Mouse (Mus musculus) limb, embryonic 14.5 days (tissue): Measurements from ENCODE around the gene Tspo. TPM values are rescaled to one million over a fixed set of nuclear protein-coding genes. Genes with fewer than 3 reads are reported as not detected.

Source experiments
- ATAC-seq: fragments of 200-750 bp; cut with Nextera tagmentation; 2 replicates; pipeline ENCODE4 v1.8.0; 2017; ENCODE audit warnings: low read depth, moderate number of reproducible peaks, moderate TSS enrichment; ENCODE audit not compliant: low FRiP score
- DNase-seq: peaks from one replicate; pipeline ENCODE4 v3.0.0-alpha.2; 2015; ENCODE audit warnings: low spot score
- H3K27ac ChIP-seq: fragments of 300-500 bp; sonication (generic); replicated peaks from 2 replicates; pipeline ENCODE4 v1.5.1; 2014; ENCODE audit warnings: low read depth, mild to moderate bottlenecking, low read length, moderate library complexity, mixed read lengths
- H3K27me3 ChIP-seq: fragments of 300-500 bp; sonication (generic); 2 replicates; pipeline ENCODE4 v1.6.1; 2014; ENCODE audit warnings: low read length, mixed read lengths; ENCODE audit not compliant: control insufficient read depth, insufficient read depth
- H3K36me3 ChIP-seq: fragments of 300-500 bp; sonication (generic); 2 replicates; pipeline ENCODE4 v1.6.1; 2014; ENCODE audit warnings: mild to moderate bottlenecking, low read length, moderate library complexity, mixed read lengths; ENCODE audit not compliant: control insufficient read depth, insufficient read depth
- H3K4me1 ChIP-seq: fragments of 300-500 bp; sonication (generic); 2 replicates; pipeline ENCODE4 v1.6.1; 2014; ENCODE audit warnings: antibody characterized with exemption, low read length, mixed read lengths; ENCODE audit not compliant: control insufficient read depth, insufficient read depth
- H3K4me2 ChIP-seq: fragments of 300-500 bp; sonication (generic); replicated peaks from 2 replicates; pipeline ENCODE4 v1.6.1; 2014; ENCODE audit warnings: low read depth, mild to moderate bottlenecking, low read length, moderate library complexity; ENCODE audit not compliant: severe bottlenecking
- H3K4me3 ChIP-seq: fragments of 300-500 bp; sonication (generic); replicated peaks from 2 replicates; pipeline ENCODE4 v1.5.1; 2014; ENCODE audit warnings: low read length
- H3K9ac ChIP-seq: fragments of 300-500 bp; sonication (generic); 2 replicates; pipeline ENCODE4 v1.6.1; 2014; ENCODE audit warnings: mild to moderate bottlenecking, low read depth, low read length, moderate library complexity; ENCODE audit not compliant: severe bottlenecking
- H3K9me3 ChIP-seq: fragments of 300-500 bp; sonication (generic); 2 replicates; pipeline ENCODE4 v1.6.1; 2016; ENCODE audit warnings: low read length; ENCODE audit not compliant: control insufficient read depth
- POLR2A ChIP-seq: fragments of 200-500 bp; IDR thresholded peaks from 2 replicates; pipeline ENCODE4 v1.8.0; 2012; ENCODE audit warnings: inconsistent platforms, mild to moderate bottlenecking, moderate library complexity, borderline replicate concordance; ENCODE audit not compliant: insufficient read depth, insufficient read length; ENCODE audit errors: extremely low read depth
- WGBS: fragments of 180-500 bp; shearing (Covaris S2); extraction: QIAGEN DNeasy Blood & Tissue Kit; methylation state at CpG from one replicate; pipeline ENCODE4 v1.1.7; 2014; 5-methylcytosine and 5-hydroxymethylcytosine counted together
- polyA plus RNA-seq, 2 experiments: library from polyadenylated mRNA; depleted of rRNA in 1 of 2; stranded (reverse) in 1 of 2; unstranded in 1 of 2; fragments of >200 nt; fragmentation: Nextera tagmentation in 1 of 2; extraction: Ambion mirVana in 1 of 2; gene quantifications; 2 replicates each; pipeline versions ENCODE4 v1.2.1 to v1.2.3; 2012 to 2014

The Tspo gene
- polyA plus RNA-seq, 2 experiments = 29.4 to 57.7 TPM

DNA sequence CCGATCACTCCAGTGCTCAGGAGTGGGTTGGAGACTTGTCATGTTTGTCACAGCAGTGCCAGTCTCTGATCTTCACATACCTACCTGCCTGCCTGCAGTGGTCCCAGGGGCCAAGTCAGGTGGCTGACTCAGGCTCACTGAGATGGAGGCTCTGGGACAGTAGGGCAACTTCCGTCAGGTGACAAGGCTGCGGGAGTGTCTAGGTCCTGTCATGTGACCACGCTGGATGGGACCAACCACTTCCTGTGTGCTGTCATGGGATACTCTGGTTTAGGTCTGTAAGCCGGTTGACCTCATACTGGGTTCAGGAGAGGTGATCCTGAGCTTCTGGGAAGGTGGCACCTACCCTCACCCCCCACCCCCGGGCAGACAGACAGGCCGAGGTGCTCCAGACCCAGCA, 17.4 kb upstream of the Tspo start:
- WGBS = 95% methylated on average over 7 of the region's 7 CpGs
- no peak for ATAC-seq

DNA sequence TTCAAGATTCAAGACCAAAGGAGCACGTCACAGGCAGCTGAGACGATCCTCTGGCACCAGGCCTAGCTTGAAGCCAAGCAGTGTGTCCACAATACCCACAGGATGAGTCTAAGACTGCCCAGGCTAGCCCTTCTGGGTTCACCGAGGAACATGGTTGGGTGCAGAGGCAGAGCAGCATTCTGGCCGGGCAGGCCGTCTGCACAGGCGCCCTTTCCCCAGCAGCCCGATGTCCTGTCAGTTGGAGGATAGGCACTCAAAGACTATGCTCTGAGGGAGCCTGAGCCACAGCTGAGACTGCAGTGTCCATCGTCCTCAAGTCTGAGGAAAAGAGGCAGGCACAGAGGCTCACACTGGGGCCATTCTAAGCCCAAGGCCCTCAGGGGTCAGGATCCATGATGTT, 16.2 kb upstream of the Tspo start:
- H3K36me3 ChIP-seq = peaks cover 66% of the 10 kb centered on the region

More for the DNA sequence above, 17.4 kb upstream of the Tspo start:
- no peak overlapping the region for H3K27ac ChIP-seq
- peaks cover 56% of the 10 kb centered on the region for H3K36me3 ChIP-seq
- H3K9me3 ChIP-seq = no peaks in the 10 kb centered on the region
- no peaks in the 10 kb centered on the region for H3K27me3 ChIP-seq
- H3K4me1 ChIP-seq = no peaks in the 10 kb centered on the region
- H3K9ac ChIP-seq = no peak overlapping the region
- no peak overlapping the region for H3K4me3 ChIP-seq
- TF ChIP-seq POLR2A = no peak
- H3K4me2 ChIP-seq = no peak overlapping the region
- DNase-seq = no peak

DNA sequence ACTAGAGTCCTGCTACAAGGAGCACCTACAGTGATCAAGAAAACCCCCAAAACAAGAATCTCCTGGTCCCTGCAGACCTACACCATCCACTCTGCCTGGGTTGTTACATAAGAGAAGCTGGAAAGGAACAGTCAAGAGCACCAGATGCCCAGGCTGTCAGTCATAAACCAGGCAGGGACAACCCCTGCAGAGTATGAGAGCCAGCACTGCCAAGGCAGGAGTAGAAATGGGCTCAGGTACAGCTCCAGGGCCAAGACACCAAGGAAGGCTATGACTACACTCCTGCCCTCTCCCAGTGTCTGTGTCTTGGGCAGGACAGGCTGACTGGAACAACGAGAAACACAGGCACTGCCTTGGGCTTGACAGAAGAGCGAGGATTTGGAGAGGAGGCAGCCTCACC, 13.3 kb upstream of the Tspo start:
- H3K27ac ChIP-seq = no peak overlapping the region
- WGBS = 68% methylated on average over 2 of the region's 2 CpGs
- no peak for TF ChIP-seq POLR2A

More for the DNA sequence above, 16.2 kb upstream of the Tspo start:
- H3K9me3 ChIP-seq = no peaks in the 10 kb centered on the region
- no peak for ATAC-seq
- DNase-seq = no peak
- no peak overlapping the region for H3K9ac ChIP-seq
- no peak overlapping the region for H3K27ac ChIP-seq
- 89% methylated on average over 8 of the region's 8 CpGs for WGBS
- H3K27me3 ChIP-seq = no peaks in the 10 kb centered on the region
- no peaks in the 10 kb centered on the region for H3K4me1 ChIP-seq
- H3K4me3 ChIP-seq = no peak overlapping the region
- no peak for TF ChIP-seq POLR2A
- no peak overlapping the region for H3K4me2 ChIP-seq

DNA sequence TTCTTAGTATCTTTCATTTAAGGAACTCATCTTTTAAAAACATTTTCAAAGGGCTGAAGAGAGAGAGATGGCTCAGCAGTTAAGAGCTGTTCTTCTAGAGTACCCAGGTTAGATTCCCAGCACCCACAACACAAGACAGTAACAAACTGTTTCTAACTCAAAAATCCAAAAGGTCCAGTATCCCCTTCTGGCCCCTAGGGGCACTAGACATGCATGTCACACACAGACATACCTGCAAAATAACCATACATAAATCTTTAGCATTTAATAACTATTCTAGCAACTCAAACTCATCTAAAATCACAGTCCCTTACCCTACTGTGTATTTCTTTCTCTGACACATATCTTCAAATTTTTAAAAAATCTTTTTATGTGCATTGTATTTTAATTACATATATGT, 9.6 kb upstream of the Tspo start:
- no peak for DNase-seq
- Histone ChIP-seq H3K27ac (no peak overlapping the region), H3K4me3 (no peak overlapping the region), H3K36me3 (peaks cover 34% of the 10 kb centered on the region), H3K4me1 (peaks cover 4% of the 10 kb centered on the region; the same call in 1 of the 2 replicates), H3K27me3 (no peaks in the 10 kb centered on the region), H3K9ac (no peak overlapping the region), H3K9me3 (no peaks in the 10 kb centered on the region), H3K4me2 (no peak overlapping the region)
- TF ChIP-seq POLR2A = no peak
- ATAC-seq = no peak

More for the DNA sequence above, 13.3 kb upstream of the Tspo start:
- ATAC-seq (no peak), DNase-seq (no peak)
- no peaks in the 10 kb centered on the region for H3K27me3 ChIP-seq
- H3K4me1 ChIP-seq = peaks cover 4% of the 10 kb centered on the region; the same call in 1 of the 2 replicates
- H3K9ac ChIP-seq = no peak overlapping the region
- H3K4me2 ChIP-seq = no peak overlapping the region
- H3K9me3 ChIP-seq = no peaks in the 10 kb centered on the region
- H3K4me3 ChIP-seq = no peak overlapping the region
- H3K36me3 ChIP-seq = peaks cover 69% of the 10 kb centered on the region

DNA sequence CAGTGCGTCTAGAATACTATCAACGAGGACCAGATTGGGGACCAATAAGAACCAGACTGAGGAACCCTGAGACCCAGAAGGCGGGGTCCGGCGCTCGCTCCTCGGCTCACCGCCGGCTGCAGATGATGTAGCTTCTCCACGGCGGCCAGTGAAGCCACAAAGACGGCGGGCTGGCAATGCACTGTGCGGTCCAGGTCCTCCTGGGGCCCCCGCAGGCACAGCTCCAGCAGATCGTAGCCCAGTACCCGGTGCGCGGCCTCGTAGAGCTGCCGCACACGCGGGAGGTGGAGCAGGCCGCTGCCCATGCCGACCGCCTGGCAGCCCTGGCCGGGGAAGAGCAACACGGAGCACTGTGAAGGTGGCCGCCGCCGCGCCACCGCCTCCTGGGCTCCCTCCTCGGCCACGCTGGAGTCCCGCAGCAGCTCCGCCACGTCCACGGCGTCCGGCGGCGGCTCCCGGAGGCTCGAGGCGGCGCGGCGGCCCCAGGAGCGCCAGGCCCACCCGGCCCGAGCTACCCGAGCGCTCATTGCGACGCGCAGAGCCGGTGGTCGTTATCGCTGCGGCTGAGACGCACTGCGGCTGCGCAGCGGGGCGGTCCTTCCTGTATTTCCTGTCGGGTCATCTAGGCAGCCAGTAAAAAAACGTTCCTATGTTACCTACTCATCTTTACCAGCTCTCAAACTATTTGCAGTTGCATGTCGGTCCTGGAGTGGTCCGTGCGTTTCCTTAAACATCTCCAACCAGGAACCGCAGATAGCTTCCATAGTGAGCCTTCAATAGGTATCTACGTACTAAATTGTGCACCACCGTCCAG, 8.0 kb upstream of the Tspo start:
- DNase-seq (peak; percentile 93), ATAC-seq (peak; percentile 92)
- peak overlapping the region; percentile 94 for H3K9ac ChIP-seq
- under 1% methylated on average over 67 of the region's 74 CpGs for WGBS
- H3K36me3 ChIP-seq = peaks cover 19% of the 10 kb centered on the region
- H3K4me3 ChIP-seq = peak overlapping the region; percentile 88
- peak overlapping the region; percentile 71 for H3K4me2 ChIP-seq
- H3K9me3 ChIP-seq = no peaks in the 10 kb centered on the region
- H3K4me1 ChIP-seq = peaks cover 4% of the 10 kb centered on the region; the same call in 1 of the 2 replicates
- peak; percentile 57; the same call in 1 of the 2 replicates for TF ChIP-seq POLR2A
- peak overlapping the region; percentile 92 for H3K27ac ChIP-seq
- no peaks in the 10 kb centered on the region for H3K27me3 ChIP-seq
